Mouse (Mus musculus): ENCODE data around the gene Mtf1. TPM values are rescaled to one million over a fixed set of nuclear protein-coding genes. Genes with fewer than 3 reads are reported as not detected.
A peak's percentile ranks its signal among the peaks of the same experiment; 100 is the strongest.

The Mtf1 gene
- polyA plus RNA-seq, 1 experiment from 2014 or later: 10.6 TPM

- H3K36me3 ChIP-seq (ENCODE audit: control insufficient read depth, insufficient read depth, low read length): no peaks in the 10 kb centered on the region
- H3K4me2 ChIP-seq (replicated peaks; ENCODE audit: low read depth): no peak overlapping the region
- no peaks in the 10 kb centered on the region for H3K27me3 ChIP-seq (ENCODE audit: control insufficient read depth, insufficient read depth, low read length)
- DNase-seq (ENCODE audit: low spot score): no peak
- no peak overlapping the region for H3K27ac ChIP-seq (replicated peaks)
- 69% methylated on average over 6 of the region's 6 CpGs for WGBS
- no peak for TF ChIP-seq CTCF (IDR thresholded peaks at IDR 0.05; ENCODE audit: low read depth)
- no peak for TF ChIP-seq EP300 (optimal IDR thresholded peaks at IDR 0.05)
- H3K4me1 ChIP-seq (replicated peaks; ENCODE audit: control insufficient read depth, insufficient read depth): peaks cover 2% of the 10 kb centered on the region; the same call in 1 of the 2 replicates
- no peak overlapping the region for H3K4me3 ChIP-seq (ENCODE audit: low read depth, low read length)
- no peak overlapping the region for H3K9ac ChIP-seq (ENCODE audit: low read length)
- H3K9me3 ChIP-seq (ENCODE audit: control insufficient read depth, low read length): no peaks in the 10 kb centered on the region
- no peak for ATAC-seq (ENCODE audit: low FRiP score, low TSS enrichment)
Observed at GRCm38 (mm10) chr4:124762858-124763452, 38.9 kb upstream of the Mtf1 start.

- Histone ChIP-seq H3K27ac (replicated peaks) (no peak overlapping the region), H3K4me3 (ENCODE audit: low read depth, low read length) (no peak overlapping the region), H3K4me1 (replicated peaks; ENCODE audit: control insufficient read depth, insufficient read depth) (peaks cover 2% of the 10 kb centered on the region; the same call in 1 of the 2 replicates), H3K36me3 (ENCODE audit: control insufficient read depth, insufficient read depth, low read length) (no peaks in the 10 kb centered on the region), H3K9me3 (ENCODE audit: control insufficient read depth, low read length) (no peaks in the 10 kb centered on the region), H3K27me3 (ENCODE audit: control insufficient read depth, insufficient read depth, low read length) (no peaks in the 10 kb centered on the region), H3K9ac (ENCODE audit: low read length) (no peak overlapping the region), H3K4me2 (replicated peaks; ENCODE audit: low read depth) (no peak overlapping the region)
- TF ChIP-seq CTCF (IDR thresholded peaks at IDR 0.05; ENCODE audit: low read depth): no peak
- no peak for TF ChIP-seq EP300 (optimal IDR thresholded peaks at IDR 0.05)
- DNase-seq (ENCODE audit: low spot score): no peak
- ATAC-seq (ENCODE audit: low FRiP score, low TSS enrichment): no peak
- 62% methylated on average over 23 of the region's 23 CpGs for WGBS
Observed at GRCm38 (mm10) chr4:124765802-124766565, 35.9 kb upstream of the Mtf1 start.

GRCm38 (mm10) chr4:124766566-124766940 is 35.4 kb upstream of the Mtf1 start:
- H3K4me1 ChIP-seq (replicated peaks; ENCODE audit: control insufficient read depth, insufficient read depth): peaks cover 2% of the 10 kb centered on the region; the same call in 1 of the 2 replicates
- DNase-seq (ENCODE audit: low spot score) (no peak), ATAC-seq (ENCODE audit: low FRiP score, low TSS enrichment) (no peak)
- no peak overlapping the region for H3K4me2 ChIP-seq (replicated peaks; ENCODE audit: low read depth)
- no peaks in the 10 kb centered on the region for H3K36me3 ChIP-seq (ENCODE audit: control insufficient read depth, insufficient read depth, low read length)
- no peaks in the 10 kb centered on the region for H3K27me3 ChIP-seq (ENCODE audit: control insufficient read depth, insufficient read depth, low read length)
- WGBS: 30% methylated on average over 2 of the region's 2 CpGs
- no peak overlapping the region for H3K4me3 ChIP-seq (ENCODE audit: low read depth, low read length)
- H3K9me3 ChIP-seq (ENCODE audit: control insufficient read depth, low read length): no peaks in the 10 kb centered on the region
- no peak overlapping the region for H3K9ac ChIP-seq (ENCODE audit: low read length)
- TF ChIP-seq EP300 (optimal IDR thresholded peaks at IDR 0.05) (no peak), CTCF (IDR thresholded peaks at IDR 0.05; ENCODE audit: low read depth) (no peak)
- peak overlapping the region; percentile 56 for H3K27ac ChIP-seq (replicated peaks)

GRCm38 (mm10) chr4:124768963-124769591 is 32.8 kb upstream of the Mtf1 start:
- Histone ChIP-seq H3K9ac (ENCODE audit: low read length) (no peak overlapping the region), H3K27me3 (ENCODE audit: control insufficient read depth, insufficient read depth, low read length) (no peaks in the 10 kb centered on the region), H3K36me3 (ENCODE audit: control insufficient read depth, insufficient read depth, low read length) (no peaks in the 10 kb centered on the region), H3K4me1 (replicated peaks; ENCODE audit: control insufficient read depth, insufficient read depth) (peaks cover 2% of the 10 kb centered on the region; the same call in 1 of the 2 replicates), H3K9me3 (ENCODE audit: control insufficient read depth, low read length) (no peaks in the 10 kb centered on the region), H3K4me3 (ENCODE audit: low read depth, low read length) (no peak overlapping the region), H3K27ac (replicated peaks) (no peak overlapping the region), H3K4me2 (replicated peaks; ENCODE audit: low read depth) (no peak overlapping the region)
- WGBS: 82% methylated on average over 13 of the region's 13 CpGs
- ATAC-seq (ENCODE audit: low FRiP score, low TSS enrichment) (no peak), DNase-seq (ENCODE audit: low spot score) (no peak)
- TF ChIP-seq CTCF (IDR thresholded peaks at IDR 0.05; ENCODE audit: low read depth): no peak
- no peak for TF ChIP-seq EP300 (optimal IDR thresholded peaks at IDR 0.05)

GRCm38 (mm10) chr4:124770624-124771023 is 31.3 kb upstream of the Mtf1 start:
- peak; percentile 31 for DNase-seq (ENCODE audit: low spot score)
- Histone ChIP-seq H3K36me3 (ENCODE audit: control insufficient read depth, insufficient read depth, low read length) (no peaks in the 10 kb centered on the region), H3K4me1 (replicated peaks; ENCODE audit: control insufficient read depth, insufficient read depth) (peaks cover 2% of the 10 kb centered on the region; the same call in 1 of the 2 replicates), H3K4me2 (replicated peaks; ENCODE audit: low read depth) (no peak overlapping the region), H3K27ac (replicated peaks) (no peak overlapping the region), H3K4me3 (ENCODE audit: low read depth, low read length) (no peak overlapping the region), H3K9me3 (ENCODE audit: control insufficient read depth, low read length) (no peaks in the 10 kb centered on the region), H3K27me3 (ENCODE audit: control insufficient read depth, insufficient read depth, low read length) (no peaks in the 10 kb centered on the region), H3K9ac (ENCODE audit: low read length) (no peak overlapping the region)
- ATAC-seq (ENCODE audit: low FRiP score, low TSS enrichment): peak; percentile 33
- peak; percentile 70 for TF ChIP-seq CTCF (IDR thresholded peaks at IDR 0.05; ENCODE audit: low read depth)
- TF ChIP-seq EP300 (optimal IDR thresholded peaks at IDR 0.05): no peak
- WGBS: 43% methylated on average over 5 of the region's 5 CpGs
